Mouse (Mus musculus) MEL-GATA-1-ER (cell line): ENCODE results near the gene Synpo2l.
"Not testable (repeated sequence)": the region's sequence is repeated elsewhere in the genome, so short reads cannot be mapped to it uniquely, and the experiment has no call there.

Experiments used
- DNase-seq: peaks from one replicate; pipeline ENCODE4 v3.0.0-alpha.2; 2012; ENCODE audit warnings: low read depth; ENCODE audit errors: extremely low read depth

Gene Synpo2l

GRCm38 (mm10) chr14:20668154-20668810 is at the start of gene Synpo2l:
TSS of gene Synpo2l (minus strand) at chr14:20668354.
- DNase-seq: no peak

GRCm38 (mm10) chr14:20713832-20714231 is 45.7 kb upstream of the Synpo2l start:
- no peak for DNase-seq

- no peak for DNase-seq
Observed at GRCm38 (mm10) chr14:20708239-20708638, 40.1 kb upstream of the Synpo2l start.

DNA sequence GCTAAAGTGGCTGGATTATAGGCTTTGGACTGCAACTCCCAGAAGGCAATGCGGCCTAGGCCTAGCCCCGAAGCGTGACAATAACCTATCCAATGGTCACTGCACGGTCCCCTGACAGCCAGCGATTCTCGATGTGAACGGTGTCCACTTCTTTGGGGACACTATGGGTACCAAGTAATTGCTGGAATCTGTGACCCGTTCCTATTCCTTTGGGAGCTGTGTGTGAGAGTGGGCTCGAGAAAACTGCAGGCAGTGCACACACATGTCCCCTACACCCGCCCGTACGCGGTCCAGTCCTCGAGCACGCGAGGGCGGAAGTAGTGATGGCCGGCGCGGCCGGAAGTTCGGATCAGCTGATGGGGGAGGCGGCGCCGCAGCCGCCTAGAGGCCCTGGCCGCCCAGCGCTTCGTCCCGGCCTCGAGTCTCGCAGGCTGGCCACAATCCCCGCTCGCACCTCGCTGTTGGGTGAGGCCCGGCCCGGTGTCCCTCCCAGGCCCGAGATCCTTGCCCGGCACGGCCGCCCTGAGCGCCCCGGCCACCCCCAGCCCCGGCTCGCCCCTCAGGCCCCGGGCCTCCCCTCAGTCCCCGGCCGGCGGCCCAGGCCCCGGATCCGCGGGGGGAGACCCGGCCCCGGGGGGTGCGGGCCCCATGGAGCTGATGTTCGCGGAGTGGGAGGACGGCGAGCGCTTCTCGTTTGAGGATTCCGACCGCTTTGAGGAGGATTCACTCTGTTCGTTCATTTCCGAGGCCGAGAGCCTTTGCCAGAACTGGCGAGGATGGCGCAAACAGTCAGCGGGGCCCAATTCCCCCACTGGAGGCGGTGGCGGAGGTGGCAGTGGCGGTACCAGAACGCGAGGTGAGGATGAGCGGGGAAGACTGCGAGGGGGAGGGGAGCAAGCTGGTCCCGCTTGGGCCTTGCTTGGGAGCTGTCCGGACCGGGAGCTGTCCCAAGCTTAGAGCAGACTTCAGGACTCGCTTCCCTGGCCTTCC is 39.3 kb upstream of the Synpo2l start, which contains the start of gene Zswim8:
Gene Zswim8 (plus strand): TSS at position 352 of the 990 bp plus-strand sequence.
- DNase-seq: peak; percentile 79

GRCm38 (mm10) chr14:20703461-20703860 is 35.3 kb upstream of the Synpo2l start:
- DNase-seq: not testable (repeated sequence)

DNA sequence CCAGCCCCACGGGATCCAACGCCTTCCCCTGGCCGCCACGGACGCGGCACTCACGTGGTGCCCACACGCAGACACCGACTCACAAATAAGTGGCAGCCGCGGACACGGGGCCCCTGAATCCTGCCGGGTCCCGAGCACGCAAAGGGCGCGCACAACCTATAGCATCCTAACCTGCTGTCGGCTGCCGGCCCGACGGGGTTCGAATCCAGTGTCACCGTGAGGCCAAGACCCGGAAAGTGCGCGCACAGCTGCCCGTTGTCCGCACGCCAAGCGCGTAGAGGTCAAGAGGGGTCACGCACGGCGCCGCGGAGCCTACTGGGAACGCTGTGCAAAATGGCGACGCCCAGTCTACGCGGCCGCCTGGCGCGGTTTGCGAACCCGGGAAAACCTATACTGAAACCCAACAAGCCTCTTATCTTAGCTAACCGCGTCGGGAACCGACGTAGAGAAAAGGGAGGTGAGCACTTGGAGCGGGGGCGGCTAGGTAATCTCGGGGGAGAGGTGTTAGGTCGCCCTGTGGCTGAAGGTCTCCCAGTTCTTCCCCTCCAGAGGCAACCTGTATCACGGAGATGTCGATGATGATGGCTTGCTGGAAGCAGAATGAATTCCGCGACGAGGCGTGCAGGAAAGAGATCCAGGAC is 34.7 kb upstream of the Synpo2l start, which contains the start of gene Chchd1:
Gene Chchd1 (plus strand): TSS at position 266 of the 641 bp plus-strand sequence.
- DNase-seq: peak; percentile 53

DNA sequence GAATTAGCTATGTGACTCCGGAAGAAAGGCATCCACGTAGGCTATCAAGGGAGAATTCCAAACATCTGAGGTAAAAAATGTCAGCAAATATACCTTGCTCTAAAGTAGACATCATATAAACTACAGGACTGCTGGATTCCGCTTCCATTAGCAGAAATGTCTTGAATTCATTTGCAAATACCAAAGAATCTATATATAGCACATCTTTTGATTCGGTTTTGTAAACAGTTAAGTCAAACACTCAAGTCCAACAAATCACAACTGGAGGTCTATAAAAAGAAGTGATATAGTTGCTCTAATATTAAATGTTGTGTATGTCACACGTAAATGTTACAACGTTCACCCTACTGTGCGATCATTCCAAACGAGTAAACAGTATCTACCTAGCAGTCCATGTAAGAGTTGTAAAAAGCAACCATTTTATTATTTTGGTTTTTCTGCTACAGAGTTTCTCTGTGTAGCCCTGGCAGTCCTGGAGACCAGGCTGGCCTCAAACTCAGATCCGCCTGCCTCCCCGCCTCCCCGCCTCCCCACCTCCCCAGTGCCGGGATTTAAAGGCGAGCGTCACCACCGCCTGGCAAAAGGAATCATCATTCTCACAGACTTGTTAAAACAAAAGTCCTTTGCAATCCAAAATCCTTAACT is 34.1 kb upstream of the Synpo2l start:
- no peak for DNase-seq

GRCm38 (mm10) chr14:20701554-20701953 is 33.4 kb upstream of the Synpo2l start:
- DNase-seq: no peak

DNA sequence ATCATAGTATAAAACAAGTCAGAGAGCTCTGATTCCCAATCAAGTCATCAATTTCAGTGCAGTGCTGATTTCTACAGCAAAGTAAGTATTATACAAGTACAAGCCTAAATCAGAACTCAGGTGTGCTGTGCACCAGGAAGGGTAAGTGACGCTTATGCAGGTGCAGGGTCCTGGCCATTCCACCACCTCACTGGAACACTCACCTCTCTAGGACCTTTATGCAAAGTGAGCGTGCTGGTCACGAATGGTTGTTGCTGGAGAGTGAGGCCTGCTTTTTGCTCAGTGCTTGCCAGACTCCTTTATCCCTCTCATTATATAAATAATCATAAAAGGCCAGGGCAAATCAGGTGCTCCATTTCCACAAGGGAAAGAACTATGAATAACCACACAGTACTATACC is 32.2 kb upstream of the Synpo2l start:
- DNase-seq: no peak

DNA sequence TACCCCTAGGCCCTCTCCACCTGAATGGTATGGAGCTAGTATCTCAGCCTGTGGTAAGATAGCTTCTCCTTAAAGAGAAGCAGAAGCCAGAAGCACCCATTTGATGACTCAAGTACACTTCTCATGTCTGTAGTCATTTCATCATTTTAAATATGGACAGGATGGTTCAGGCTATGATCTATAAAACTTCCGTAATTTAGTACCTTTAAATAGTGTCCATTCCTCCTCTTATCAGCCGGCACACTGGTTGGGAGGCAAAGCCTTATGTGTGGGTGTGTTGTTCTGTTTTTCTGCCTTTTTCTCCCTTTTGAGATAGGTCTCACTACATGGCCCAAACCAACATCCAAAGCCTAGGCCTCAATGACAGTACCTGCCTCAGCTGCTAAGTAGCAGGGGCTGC is 30.4 kb upstream of the Synpo2l start:
- DNase-seq: peak; percentile 81

DNA sequence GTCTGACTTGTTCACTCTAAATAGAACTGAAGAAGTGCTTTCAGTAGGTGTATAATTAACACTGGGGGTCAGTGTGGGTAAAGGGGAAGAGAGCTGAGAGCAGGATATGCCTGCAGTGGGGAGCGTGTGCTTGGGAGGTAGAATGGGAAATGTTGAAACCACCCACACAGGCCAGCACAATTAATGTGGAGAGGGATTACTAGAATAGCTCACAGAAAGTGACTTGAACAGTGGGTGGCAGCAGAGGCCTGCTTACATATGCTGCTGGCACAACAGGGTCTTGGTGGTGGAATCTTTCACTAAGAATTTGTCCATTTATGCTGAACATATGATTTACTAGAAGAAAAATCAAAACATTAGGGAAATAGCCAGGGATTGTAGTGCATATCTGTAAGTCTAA is 28.8 kb upstream of the Synpo2l start:
- DNase-seq: no peak

DNA sequence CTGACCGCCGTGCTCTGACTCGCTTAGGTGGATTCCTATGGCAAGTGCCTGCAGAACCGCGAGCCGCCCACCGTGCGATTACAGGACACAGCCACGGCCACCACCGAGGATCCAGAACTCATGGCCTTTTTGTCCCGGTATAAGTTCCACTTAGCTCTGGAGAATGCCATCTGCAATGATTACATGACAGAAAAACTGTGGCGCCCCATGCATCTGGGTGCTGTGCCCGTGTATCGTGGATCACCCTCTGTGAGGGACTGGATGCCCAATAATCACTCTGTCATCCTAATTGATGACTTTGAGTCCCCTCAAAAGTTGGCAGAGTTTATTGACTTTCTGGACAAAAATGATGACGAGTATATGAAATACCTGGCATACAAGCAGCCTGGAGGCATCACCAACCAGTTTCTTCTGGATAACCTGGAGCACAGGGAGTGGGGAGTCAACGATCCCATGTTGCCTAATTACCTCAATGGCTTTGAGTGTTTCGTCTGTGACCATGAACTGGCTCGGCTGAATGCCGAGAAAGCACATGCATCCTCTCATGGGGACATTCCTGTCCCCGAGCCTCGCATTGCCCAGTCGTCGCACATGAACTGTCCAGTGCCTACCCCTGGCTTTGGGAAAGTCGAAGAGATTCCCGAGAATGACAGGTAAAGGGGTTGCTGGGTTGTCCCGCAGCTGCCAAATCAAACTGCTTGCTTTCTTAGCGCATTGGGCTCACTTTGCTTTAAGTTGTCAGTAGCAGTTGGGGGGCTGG is 27.8 kb upstream of the Synpo2l start:
- no peak for DNase-seq

- DNase-seq: no peak
Observed at GRCm38 (mm10) chr14:20694884-20695760, 27.0 kb upstream of the Synpo2l start, which contains the start of gene Fut11. TSS of gene Fut11 (plus strand) at chr14:20694968.

GRCm38 (mm10) chr14:20694185-20694883 is 26.2 kb upstream of the Synpo2l start:
- no peak for DNase-seq

DNA sequence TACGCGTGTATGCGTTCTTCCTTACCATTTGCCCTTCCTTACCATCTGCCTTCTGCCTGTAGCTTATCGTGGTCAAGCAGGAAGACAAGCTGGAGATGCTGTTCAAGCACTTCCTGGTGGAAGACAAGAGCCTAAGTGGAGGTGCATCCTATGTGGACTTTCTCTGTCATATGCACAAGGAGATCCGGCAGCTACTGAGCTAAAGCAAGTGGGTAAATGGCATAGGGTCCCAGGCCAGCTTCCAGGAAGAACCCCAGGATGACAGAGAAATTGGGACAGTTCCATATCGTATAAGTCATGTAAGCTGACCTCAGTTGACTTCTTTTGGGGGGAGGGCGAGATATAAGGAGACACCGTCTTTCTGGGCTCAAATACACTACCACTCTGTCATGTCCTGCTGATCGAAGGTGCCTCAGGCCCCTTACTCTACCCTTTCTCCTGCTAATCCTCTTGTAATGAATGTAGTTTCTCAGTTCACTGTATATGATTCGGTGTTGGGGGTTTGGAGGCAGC is 25.5 kb upstream of the Synpo2l start:
- DNase-seq: no peak

DNA sequence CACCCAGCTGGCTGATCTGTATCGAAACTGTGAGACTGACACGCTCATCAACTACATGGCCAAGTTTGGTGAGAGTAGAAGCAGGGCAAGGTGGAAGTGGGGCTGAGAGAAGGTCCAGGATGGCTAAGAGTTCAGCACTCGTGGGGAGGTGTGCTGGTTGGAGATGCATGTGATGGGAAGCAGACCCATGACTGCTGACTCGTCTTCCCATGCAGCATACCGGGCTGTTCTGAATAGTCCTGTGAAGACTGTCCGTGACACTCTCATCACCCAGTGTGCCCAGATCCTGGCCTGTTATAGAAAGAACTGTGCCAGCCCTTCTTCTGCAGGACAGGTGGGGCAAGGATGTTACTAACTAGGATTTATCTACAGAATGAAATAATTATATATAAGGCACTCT is 23.6 kb upstream of the Synpo2l start:
- DNase-seq: no peak

- no peak for DNase-seq
Observed at GRCm38 (mm10) chr14:20689009-20689408, 20.9 kb upstream of the Synpo2l start.

- no peak for DNase-seq
Observed at GRCm38 (mm10) chr14:20686576-20686975, 18.4 kb upstream of the Synpo2l start.

DNA sequence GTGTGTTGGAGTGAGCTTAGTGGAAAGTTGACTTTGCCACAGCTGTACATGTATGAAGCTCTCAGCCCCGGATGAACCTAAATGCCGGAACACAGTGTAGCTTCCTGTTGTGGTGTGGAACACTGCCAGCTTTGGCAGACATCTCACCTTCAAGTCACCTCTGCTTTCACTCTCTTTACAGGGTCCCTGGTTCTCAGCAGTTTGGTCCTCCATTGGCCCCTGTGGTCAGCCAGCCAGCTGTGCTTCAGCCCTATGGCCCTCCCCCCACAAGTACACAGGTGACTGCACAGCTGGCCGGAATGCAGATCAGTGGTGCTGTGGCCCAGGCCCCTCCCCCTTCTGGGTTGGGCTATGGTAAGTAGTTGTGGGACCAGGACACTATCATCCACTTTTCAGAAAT is 14.3 kb upstream of the Synpo2l start:
- no peak for DNase-seq
